Mouse (Mus musculus): Measurements from ENCODE around the gene 1700056E22Rik. TPM values are rescaled to one million over a fixed set of nuclear protein-coding genes. Genes with fewer than 3 reads are reported as not detected.

1700056E22Rik gene
- 1 to 10 TPM; 7.6 to 8.1 TPM for total RNA-seq (2023)

GRCm38 (mm10) chr1:184034011-184034557 is at the start of gene 1700056E22Rik:
1700056E22Rik (minus strand) TSS chr1:184034301.

GRCm38 (mm10) chr1:184013106-184013505 is 21.0 kb downstream of the 1700056E22Rik start, which contains the start of gene Dusp10:
Dusp10 (plus strand) TSS chr1:184013302.

Other genes starting within 250 kb of the 1700056E22Rik start
- 10 to 100 TPM; 50.2 to 53.1 TPM for gene Dusp10, start 21.0 kb downstream of the 1700056E22Rik start, total RNA-seq (2023)

All from monocyte, adult 59 days (primary cell).